Mouse (Mus musculus): ENCODE measurements at regions not wholly inside any gene's neighbourhood (a gene's known extent, or its start where the extent isn't known, plus 50 kb on each side); places are given as distances from the start of the nearest gene placed in this dataset.

GRCm38 (mm10) chr11:117036977-117037376, 78.0 kb upstream of the Sec14l1 start:
- 79% methylated on average over 7 of the region's 7 CpGs for WGBS
- Histone ChIP-seq H3K27ac (0 out of 2 replicates have a peak overlapping the region, but pooled peaks have one; percentile 29), H3K36me3 (no peaks in the 10 kb centered on the region), H3K4me1 (replicated peaks) (peaks cover 45% of the 10 kb centered on the region), H3K27me3 (ENCODE audit: insufficient read depth, poor library complexity, severe bottlenecking) (peaks cover 19% of the 10 kb centered on the region; the same call in 1 of the 2 replicates), H3K4me3 (no peak overlapping the region), H3K9me3 (no peaks in the 10 kb centered on the region)
- no peak for DNase-seq (ENCODE audit: low spot score)

GRCm38 (mm10) chr11:117038282-117039106, 76.5 kb upstream of the Sec14l1 start:
- peak; percentile 55 for DNase-seq (ENCODE audit: low spot score)
- peak overlapping the region; percentile 50; the same call in 1 of the 2 replicates for H3K27ac ChIP-seq
- WGBS = 38% methylated on average over 20 of the region's 20 CpGs

GRCm38 (mm10) chr11:117040829-117041228, 74.1 kb upstream of the Sec14l1 start:
- Histone ChIP-seq H3K9me3 (no peaks in the 10 kb centered on the region), H3K36me3 (no peaks in the 10 kb centered on the region), H3K27ac (no peak overlapping the region; the same call in 1 of the 2 replicates), H3K27me3 (ENCODE audit: insufficient read depth, poor library complexity, severe bottlenecking) (peaks cover 36% of the 10 kb centered on the region; the same call in 1 of the 2 replicates), H3K4me3 (no peak overlapping the region), H3K4me1 (replicated peaks) (peaks cover 49% of the 10 kb centered on the region)
- WGBS = 12% methylated on average over 4 of the region's 4 CpGs
- no peak for DNase-seq (ENCODE audit: low spot score)

More at GRCm38 (mm10) chr11:117038282-117039106, 76.5 kb upstream of the Sec14l1 start:
- Histone ChIP-seq H3K9me3 (no peaks in the 10 kb centered on the region), H3K4me3 (peak overlapping the region; percentile 37), H3K36me3 (no peaks in the 10 kb centered on the region), H3K4me1 (replicated peaks) (peaks cover 54% of the 10 kb centered on the region), H3K27me3 (ENCODE audit: insufficient read depth, poor library complexity, severe bottlenecking) (peaks cover 32% of the 10 kb centered on the region; the same call in 1 of the 2 replicates)

- Histone ChIP-seq H3K36me3 (no peaks in the 10 kb centered on the region), H3K4me1 (replicated peaks) (peaks cover 38% of the 10 kb centered on the region), H3K27ac (0 out of 2 replicates have a peak overlapping the region, but pooled peaks have one; percentile 8), H3K27me3 (ENCODE audit: insufficient read depth, poor library complexity, severe bottlenecking) (peaks cover 36% of the 10 kb centered on the region; the same call in 1 of the 2 replicates), H3K9me3 (no peaks in the 10 kb centered on the region), H3K4me3 (no peak overlapping the region)
- 65% methylated on average over 5 of the region's 5 CpGs for WGBS
- DNase-seq (ENCODE audit: low spot score) = no peak
Observed at GRCm38 (mm10) chr11:117042336-117042735, 72.6 kb upstream of the Sec14l1 start.

GRCm38 (mm10) chr11:117043524-117043923, 71.4 kb upstream of the Sec14l1 start:
- no peak overlapping the region for H3K4me3 ChIP-seq
- 9% methylated on average over 8 of the region's 8 CpGs for WGBS
- DNase-seq (ENCODE audit: low spot score) = peak; percentile 72
- peaks cover 36% of the 10 kb centered on the region; the same call in 1 of the 2 replicates for H3K27me3 ChIP-seq (ENCODE audit: insufficient read depth, poor library complexity, severe bottlenecking)
- peaks cover 37% of the 10 kb centered on the region for H3K4me1 ChIP-seq (replicated peaks)
- no peaks in the 10 kb centered on the region for H3K9me3 ChIP-seq
- no peaks in the 10 kb centered on the region for H3K36me3 ChIP-seq
- H3K27ac ChIP-seq = no peak overlapping the region

- WGBS = 95% methylated on average over 1 of the region's 1 CpGs
- Histone ChIP-seq H3K36me3 (no peaks in the 10 kb centered on the region), H3K4me1 (replicated peaks) (peaks cover 35% of the 10 kb centered on the region), H3K27ac (no peak overlapping the region), H3K27me3 (ENCODE audit: insufficient read depth, poor library complexity, severe bottlenecking) (peaks cover 31% of the 10 kb centered on the region; the same call in 1 of the 2 replicates), H3K9me3 (0 out of 2 replicates have a peak, but pooled peaks cover 2% of the 10 kb centered on the region), H3K4me3 (no peak overlapping the region)
- DNase-seq (ENCODE audit: low spot score) = no peak
Observed at GRCm38 (mm10) chr11:117044731-117045130, 70.2 kb upstream of the Sec14l1 start.

GRCm38 (mm10) chr11:117046636-117047035, 68.3 kb upstream of the Sec14l1 start:
- 93% methylated on average over 5 of the region's 5 CpGs for WGBS
- no peak overlapping the region for H3K27ac ChIP-seq
- peaks cover 21% of the 10 kb centered on the region for H3K4me1 ChIP-seq (replicated peaks)
- no peak for DNase-seq (ENCODE audit: low spot score)
- H3K36me3 ChIP-seq = no peaks in the 10 kb centered on the region
- 0 out of 2 replicates have a peak, but pooled peaks cover 7% of the 10 kb centered on the region for H3K9me3 ChIP-seq
- H3K27me3 ChIP-seq (ENCODE audit: insufficient read depth, poor library complexity, severe bottlenecking) = peaks cover 20% of the 10 kb centered on the region; the same call in 1 of the 2 replicates
- no peak overlapping the region for H3K4me3 ChIP-seq

- peaks cover 14% of the 10 kb centered on the region for H3K4me1 ChIP-seq (replicated peaks)
- no peaks in the 10 kb centered on the region for H3K36me3 ChIP-seq
- 0 out of 2 replicates have a peak, but pooled peaks cover 7% of the 10 kb centered on the region for H3K9me3 ChIP-seq
- WGBS = 40% methylated on average over 22 of the region's 22 CpGs
- peak overlapping the region; percentile 75 for H3K27ac ChIP-seq
- peaks cover 13% of the 10 kb centered on the region; the same call in 1 of the 2 replicates for H3K27me3 ChIP-seq (ENCODE audit: insufficient read depth, poor library complexity, severe bottlenecking)
- 0 out of 2 replicates have a peak overlapping the region, but pooled peaks have one; percentile 13 for H3K4me3 ChIP-seq
- no peak for DNase-seq (ENCODE audit: low spot score)
Observed at GRCm38 (mm10) chr11:117047172-117047950, 67.6 kb upstream of the Sec14l1 start.

- H3K36me3 ChIP-seq = no peaks in the 10 kb centered on the region
- peaks cover 9% of the 10 kb centered on the region for H3K4me1 ChIP-seq (replicated peaks)
- H3K27me3 ChIP-seq (ENCODE audit: insufficient read depth, poor library complexity, severe bottlenecking) = no peaks in the 10 kb centered on the region
- no peak overlapping the region for H3K4me3 ChIP-seq
- no peak overlapping the region for H3K27ac ChIP-seq
- no peak for DNase-seq (ENCODE audit: low spot score)
- 77% methylated on average over 3 of the region's 3 CpGs for WGBS
- H3K9me3 ChIP-seq = 0 out of 2 replicates have a peak, but pooled peaks cover 7% of the 10 kb centered on the region
Observed at GRCm38 (mm10) chr11:117048911-117049310, 66.1 kb upstream of the Sec14l1 start.

- H3K9me3 ChIP-seq = 0 out of 2 replicates have a peak, but pooled peaks cover 7% of the 10 kb centered on the region
- peaks cover 9% of the 10 kb centered on the region for H3K4me1 ChIP-seq (replicated peaks)
- no peaks in the 10 kb centered on the region for H3K36me3 ChIP-seq
- H3K27ac ChIP-seq = no peak overlapping the region
- DNase-seq (ENCODE audit: low spot score) = no peak
- 92% methylated on average over 7 of the region's 7 CpGs for WGBS
- no peak overlapping the region for H3K4me3 ChIP-seq
- no peaks in the 10 kb centered on the region for H3K27me3 ChIP-seq (ENCODE audit: insufficient read depth, poor library complexity, severe bottlenecking)
Observed at GRCm38 (mm10) chr11:117050788-117051187, 64.2 kb upstream of the Sec14l1 start.

- Histone ChIP-seq H3K4me3 (no peak overlapping the region; the same call in 1 of the 2 replicates), H3K27me3 (ENCODE audit: insufficient read depth, poor library complexity, severe bottlenecking) (peaks cover 18% of the 10 kb centered on the region), H3K9me3 (no peaks in the 10 kb centered on the region), H3K36me3 (no peaks in the 10 kb centered on the region), H3K4me1 (replicated peaks) (peaks cover 20% of the 10 kb centered on the region), H3K27ac (peak overlapping the region; percentile 86)
- peak; percentile 82 for DNase-seq (ENCODE audit: low spot score)
- WGBS = 11% methylated on average over 9 of the region's 9 CpGs
Observed at GRCm38 (mm10) chr11:117056958-117057357, 58.0 kb upstream of the Sec14l1 start.

GRCm38 (mm10) chr11:117057451-117057850, 57.5 kb upstream of the Sec14l1 start:
- peak; percentile 63 for DNase-seq (ENCODE audit: low spot score)
- 40% methylated on average over 7 of the region's 7 CpGs for WGBS
- Histone ChIP-seq H3K9me3 (no peaks in the 10 kb centered on the region), H3K4me1 (replicated peaks) (peaks cover 22% of the 10 kb centered on the region), H3K27me3 (ENCODE audit: insufficient read depth, poor library complexity, severe bottlenecking) (peaks cover 18% of the 10 kb centered on the region), H3K4me3 (no peak overlapping the region; the same call in 1 of the 2 replicates), H3K27ac (peak overlapping the region; percentile 86), H3K36me3 (no peaks in the 10 kb centered on the region)

Data from hindbrain, embryonic 10.5 days (tissue).